Mouse (Mus musculus) limb, embryonic 14.5 days (tissue): ENCODE data around the gene Camta1. TPM values are rescaled to one million over a fixed set of nuclear protein-coding genes. Genes with fewer than 3 reads are reported as not detected.

ENCODE experiments used
- ATAC-seq: fragments of 200-750 bp; cut with Nextera tagmentation; 2 replicates; pipeline ENCODE4 v1.8.0; 2017; ENCODE audit warnings: low read depth, moderate number of reproducible peaks, moderate TSS enrichment; ENCODE audit not compliant: low FRiP score
- DNase-seq: peaks from one replicate; pipeline ENCODE4 v3.0.0-alpha.2; 2015; ENCODE audit warnings: low spot score
- H3K27ac ChIP-seq: fragments of 300-500 bp; sonication (generic); replicated peaks from 2 replicates; pipeline ENCODE4 v1.5.1; 2014; ENCODE audit warnings: low read depth, mild to moderate bottlenecking, low read length, moderate library complexity, mixed read lengths
- H3K27me3 ChIP-seq: fragments of 300-500 bp; sonication (generic); 2 replicates; pipeline ENCODE4 v1.6.1; 2014; ENCODE audit warnings: low read length, mixed read lengths; ENCODE audit not compliant: control insufficient read depth, insufficient read depth
- H3K36me3 ChIP-seq: fragments of 300-500 bp; sonication (generic); 2 replicates; pipeline ENCODE4 v1.6.1; 2014; ENCODE audit warnings: mild to moderate bottlenecking, low read length, moderate library complexity, mixed read lengths; ENCODE audit not compliant: control insufficient read depth, insufficient read depth
- H3K4me1 ChIP-seq: fragments of 300-500 bp; sonication (generic); 2 replicates; pipeline ENCODE4 v1.6.1; 2014; ENCODE audit warnings: antibody characterized with exemption, low read length, mixed read lengths; ENCODE audit not compliant: control insufficient read depth, insufficient read depth
- H3K4me2 ChIP-seq: fragments of 300-500 bp; sonication (generic); replicated peaks from 2 replicates; pipeline ENCODE4 v1.6.1; 2014; ENCODE audit warnings: low read depth, mild to moderate bottlenecking, low read length, moderate library complexity; ENCODE audit not compliant: severe bottlenecking
- H3K4me3 ChIP-seq: fragments of 300-500 bp; sonication (generic); replicated peaks from 2 replicates; pipeline ENCODE4 v1.5.1; 2014; ENCODE audit warnings: low read length
- H3K9ac ChIP-seq: fragments of 300-500 bp; sonication (generic); 2 replicates; pipeline ENCODE4 v1.6.1; 2014; ENCODE audit warnings: mild to moderate bottlenecking, low read depth, low read length, moderate library complexity; ENCODE audit not compliant: severe bottlenecking
- H3K9me3 ChIP-seq: fragments of 300-500 bp; sonication (generic); 2 replicates; pipeline ENCODE4 v1.6.1; 2016; ENCODE audit warnings: low read length; ENCODE audit not compliant: control insufficient read depth
- POLR2A ChIP-seq: fragments of 200-500 bp; IDR thresholded peaks from 2 replicates; pipeline ENCODE4 v1.8.0; 2012; ENCODE audit warnings: inconsistent platforms, mild to moderate bottlenecking, moderate library complexity, borderline replicate concordance; ENCODE audit not compliant: insufficient read depth, insufficient read length; ENCODE audit errors: extremely low read depth
- WGBS: fragments of 180-500 bp; shearing (Covaris S2); extraction: QIAGEN DNeasy Blood & Tissue Kit; methylation state at CpG from one replicate; pipeline ENCODE4 v1.1.7; 2014; 5-methylcytosine and 5-hydroxymethylcytosine counted together
- polyA plus RNA-seq, 2 experiments: library from polyadenylated mRNA; depleted of rRNA in 1 of 2; stranded (reverse) in 1 of 2; unstranded in 1 of 2; fragments of >200 nt; fragmentation: Nextera tagmentation in 1 of 2; extraction: Ambion mirVana in 1 of 2; gene quantifications; 2 replicates each; pipeline versions ENCODE4 v1.2.1 to v1.2.3; 2012 to 2014

Gene Camta1
- polyA plus RNA-seq, 2 experiments = 28.6 to 78.8 TPM

- H3K27ac ChIP-seq = no peak overlapping the region
These were observed 135.3 kb downstream of the Camta1 start for GRCm38 (mm10) chr4:151726396-151726795.

DNA sequence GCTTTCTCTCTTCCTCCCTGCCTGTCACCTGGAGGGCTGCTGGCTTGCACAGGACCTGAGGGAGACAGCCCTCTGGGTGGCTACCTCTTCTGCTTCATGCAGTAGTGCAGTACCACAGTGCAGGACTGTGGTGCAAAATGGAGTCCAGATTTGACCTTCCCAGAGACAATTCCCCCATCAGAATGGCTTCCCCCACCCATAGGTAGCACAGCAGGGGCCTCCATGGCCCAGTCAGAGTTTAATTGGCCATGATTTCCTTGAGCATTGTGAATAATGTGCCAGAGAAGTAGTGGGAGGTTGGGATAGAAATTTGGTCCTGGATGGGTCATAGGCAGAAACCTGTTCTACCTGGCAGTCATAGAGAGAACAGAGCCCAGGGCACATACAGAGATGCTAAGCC, 136.8 kb downstream of the Camta1 start:
- no peak for TF ChIP-seq POLR2A
- H3K9me3 ChIP-seq = no peaks in the 10 kb centered on the region
- no peak overlapping the region for H3K9ac ChIP-seq
- no peak for ATAC-seq
- no peaks in the 10 kb centered on the region for H3K4me1 ChIP-seq
- no peak for DNase-seq
- no peak overlapping the region for H3K4me2 ChIP-seq
- no peak overlapping the region for H3K27ac ChIP-seq
- no peak overlapping the region for H3K4me3 ChIP-seq
- H3K36me3 ChIP-seq = no peaks in the 10 kb centered on the region
- no peaks in the 10 kb centered on the region for H3K27me3 ChIP-seq

More at GRCm38 (mm10) chr4:151726396-151726795, 135.3 kb downstream of the Camta1 start:
- 75% methylated on average over 2 of the region's 2 CpGs for WGBS
- Histone ChIP-seq H3K4me3 (no peak overlapping the region), H3K4me1 (no peaks in the 10 kb centered on the region), H3K36me3 (no peaks in the 10 kb centered on the region), H3K9me3 (no peaks in the 10 kb centered on the region), H3K9ac (no peak overlapping the region), H3K27me3 (no peaks in the 10 kb centered on the region), H3K4me2 (no peak overlapping the region)
- no peak for ATAC-seq
- DNase-seq = no peak
- no peak for TF ChIP-seq POLR2A

- no peak for TF ChIP-seq POLR2A
- DNase-seq (no peak), ATAC-seq (no peak)
- H3K9me3 ChIP-seq = no peaks in the 10 kb centered on the region
- H3K4me2 ChIP-seq = no peak overlapping the region
- H3K36me3 ChIP-seq = no peaks in the 10 kb centered on the region
- H3K27me3 ChIP-seq = no peaks in the 10 kb centered on the region
- no peak overlapping the region for H3K4me3 ChIP-seq
- H3K4me1 ChIP-seq = no peaks in the 10 kb centered on the region
- H3K27ac ChIP-seq = no peak overlapping the region
- no peak overlapping the region for H3K9ac ChIP-seq
- WGBS = 78% methylated on average over 15 of the region's 15 CpGs
These were observed 140.8 kb downstream of the Camta1 start for GRCm38 (mm10) chr4:151720722-151721467.

DNA sequence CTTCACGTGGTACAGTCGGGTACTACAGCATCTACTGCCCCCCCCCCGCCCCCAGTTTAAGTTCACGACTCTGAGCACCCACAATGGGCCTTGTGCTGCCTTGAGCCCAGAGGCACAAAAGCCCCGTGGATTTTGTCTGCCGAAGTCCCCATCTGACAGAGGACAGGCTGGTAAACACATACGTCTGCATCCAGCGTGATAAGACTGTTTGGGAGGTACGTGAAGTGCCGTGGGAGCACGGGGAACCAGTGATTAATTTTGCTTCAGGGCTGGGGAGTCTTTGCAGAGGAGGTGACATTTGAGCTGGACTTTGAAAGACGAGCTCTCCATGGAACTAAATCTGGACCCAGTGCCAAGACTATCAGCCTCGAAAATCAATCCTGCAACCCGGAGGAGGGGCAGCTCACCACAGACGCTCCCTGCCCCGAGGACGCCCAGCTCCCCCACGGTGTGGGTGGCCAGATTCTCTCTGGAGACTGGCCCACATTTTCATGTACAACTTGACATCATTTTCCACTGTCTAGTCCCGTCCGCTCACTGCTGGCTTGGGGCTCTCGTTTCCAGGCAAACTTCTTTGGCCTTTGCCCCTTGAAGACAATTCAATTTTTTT, 142.7 kb downstream of the Camta1 start:
- 41% methylated on average over 21 of the region's 21 CpGs for WGBS
- ATAC-seq (peak; percentile 38), DNase-seq (no peak)
- no peak overlapping the region for H3K4me2 ChIP-seq
- no peak overlapping the region for H3K9ac ChIP-seq
- no peaks in the 10 kb centered on the region for H3K9me3 ChIP-seq
- H3K27me3 ChIP-seq = no peaks in the 10 kb centered on the region
- H3K4me3 ChIP-seq = no peak overlapping the region
- H3K4me1 ChIP-seq = no peaks in the 10 kb centered on the region
- no peak for TF ChIP-seq POLR2A
- H3K27ac ChIP-seq = no peak overlapping the region
- no peaks in the 10 kb centered on the region for H3K36me3 ChIP-seq

GRCm38 (mm10) chr4:151717864-151718263, 143.8 kb downstream of the Camta1 start:
- Histone ChIP-seq H3K9me3 (no peaks in the 10 kb centered on the region), H3K27ac (no peak overlapping the region), H3K36me3 (no peaks in the 10 kb centered on the region), H3K4me3 (no peak overlapping the region), H3K9ac (no peak overlapping the region), H3K4me2 (no peak overlapping the region), H3K4me1 (no peaks in the 10 kb centered on the region), H3K27me3 (no peaks in the 10 kb centered on the region)
- 72% methylated on average over 7 of the region's 7 CpGs for WGBS
- no peak for TF ChIP-seq POLR2A
- ATAC-seq (no peak), DNase-seq (no peak)
